Mouse (Mus musculus) CH12.LX (cell line): ENCODE data around the gene Cidec.

Source experiments
- EP300 ChIP-seq: IDR thresholded peaks from 2 replicates; pipeline ENCODE4 v1.6.1; 2011; ENCODE audit warnings: low read length, improper control_type of control experiment
- ETS1 ChIP-seq: conservative IDR thresholded peaks from 2 replicates; pipeline ENCODE4 v1.6.1; 2012; ENCODE audit warnings: low read depth, mild to moderate bottlenecking, inconsistent platforms, low read length, improper control_type of control experiment, moderate library complexity
- MEF2A ChIP-seq: IDR thresholded peaks from 2 replicates; pipeline ENCODE4 v1.6.1; 2014; ENCODE audit warnings: low read depth, mild to moderate bottlenecking, inconsistent platforms, low read length, improper control_type of control experiment, borderline replicate concordance
- MXI1 ChIP-seq: IDR thresholded peaks from 2 replicates; pipeline ENCODE4 v1.6.1; 2011; ENCODE audit warnings: mild to moderate bottlenecking, low read depth, low read length, improper control_type of control experiment
- POLR2A ChIP-seq: IDR thresholded peaks from 2 replicates; pipeline ENCODE4 v1.6.1; 2011; ENCODE audit warnings: low read depth, mild to moderate bottlenecking, improper control_type of control experiment, low read length
- ZC3H11A ChIP-seq: IDR thresholded peaks from 2 replicates; pipeline ENCODE4 v1.6.1; 2012; ENCODE audit warnings: low read depth, mild to moderate bottlenecking, inconsistent platforms, low read length, improper control_type of control experiment

DNA sequence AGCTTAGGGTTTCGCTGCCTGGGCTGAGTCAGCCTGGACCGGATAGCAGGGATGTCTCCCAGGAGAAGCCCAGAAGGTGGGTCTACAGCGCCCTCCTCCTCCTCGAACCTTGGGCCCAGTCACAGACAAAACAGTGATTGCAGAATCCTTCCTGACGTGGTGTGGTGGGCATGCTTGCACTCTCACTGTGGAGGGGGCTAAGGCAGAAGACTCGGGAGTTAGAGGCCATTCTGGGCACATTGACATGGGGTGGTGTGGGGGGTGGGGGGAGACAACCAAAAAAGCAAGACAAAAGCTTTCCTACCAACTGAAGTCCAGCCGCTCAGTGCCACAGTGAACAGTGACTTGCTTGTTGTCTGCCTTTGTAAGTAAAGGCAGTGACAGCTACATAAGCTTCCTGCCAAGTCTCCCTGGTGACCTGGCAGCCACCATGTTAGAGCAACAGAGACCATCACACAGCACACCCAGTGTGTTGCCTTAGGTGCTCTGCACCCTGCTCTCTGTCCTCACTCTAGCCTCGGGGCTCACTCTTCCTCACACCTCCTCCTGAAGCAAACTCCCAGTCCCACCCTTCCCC lies 51.1 kb downstream of the Cidec start:
- TF ChIP-seq POLR2A (no peak), MEF2A (no peak), MXI1 (no peak), EP300 (no peak), ETS1 (no peak), ZC3H11A (no peak)
